Mouse (Mus musculus): ENCODE data around the gene Gm13698. TPM values are rescaled to one million over a fixed set of nuclear protein-coding genes. Genes with fewer than 3 reads are reported as not detected.
A peak's percentile ranks its signal among the peaks of the same experiment; 100 is the strongest.
"Not testable (repeated sequence)": the region's sequence is repeated elsewhere in the genome, so short reads cannot be mapped to it uniquely, and the experiment has no call there.

Gm13698 gene
- not detected in 2 replicates for polyA plus RNA-seq (2012; rRNA removed)

- not testable (repeated sequence) for DNase-seq (ENCODE audit: low read depth)
These were observed at the start of gene Gm13698 for GRCm38 (mm10) chr2:83955393-83955792. Gene Gm13698, plus strand, starts transcription at chr2:83955693.

- DNase-seq (ENCODE audit: low read depth), result no peak
- TF ChIP-seq CTCF (IDR thresholded peaks at IDR 0.05; ENCODE audit: borderline replicate concordance, extremely low read depth, insufficient read depth, insufficient read length) (no peak), POLR2A (IDR thresholded peaks at IDR 0.05; ENCODE audit: borderline replicate concordance, extremely low read depth, insufficient read depth, insufficient read length, poor library complexity, severe bottlenecking) (no peak)
These were observed 25.9 kb upstream of the Gm13698 start for GRCm38 (mm10) chr2:83929478-83930088.

- TF ChIP-seq CTCF (IDR thresholded peaks at IDR 0.05; ENCODE audit: borderline replicate concordance, extremely low read depth, insufficient read depth, insufficient read length) (peak; percentile 2; the same call in 1 of the 2 replicates), POLR2A (IDR thresholded peaks at IDR 0.05; ENCODE audit: borderline replicate concordance, extremely low read depth, insufficient read depth, insufficient read length, poor library complexity, severe bottlenecking) (no peak)
- DNase-seq (ENCODE audit: low read depth), result peak; percentile 95
These were observed 14.5 kb upstream of the Gm13698 start, which contains the start of gene Zswim2 for GRCm38 (mm10) chr2:83940931-83941361. Gene Zswim2, minus strand, starts transcription at chr2:83941228.

GRCm38 (mm10) chr2:83941378-83941777 is 14.1 kb upstream of the Gm13698 start:
- no peak for DNase-seq (ENCODE audit: low read depth)
- TF ChIP-seq CTCF (IDR thresholded peaks at IDR 0.05; ENCODE audit: borderline replicate concordance, extremely low read depth, insufficient read depth, insufficient read length) (no peak), POLR2A (IDR thresholded peaks at IDR 0.05; ENCODE audit: borderline replicate concordance, extremely low read depth, insufficient read depth, insufficient read length, poor library complexity, severe bottlenecking) (no peak)

GRCm38 (mm10) chr2:83941792-83942191 is 13.7 kb upstream of the Gm13698 start:
- TF ChIP-seq POLR2A (IDR thresholded peaks at IDR 0.05; ENCODE audit: borderline replicate concordance, extremely low read depth, insufficient read depth, insufficient read length, poor library complexity, severe bottlenecking) (no peak), CTCF (IDR thresholded peaks at IDR 0.05; ENCODE audit: borderline replicate concordance, extremely low read depth, insufficient read depth, insufficient read length) (no peak)

GRCm38 (mm10) chr2:83961203-83961602 is 5.7 kb downstream of the Gm13698 start, which contains the start of gene Gm13693:
Gene Gm13693, plus strand, starts transcription at chr2:83961503.
- DNase-seq (ENCODE audit: low read depth), result not testable (repeated sequence)

More at GRCm38 (mm10) chr2:83941792-83942191, 13.7 kb upstream of the Gm13698 start:
- DNase-seq (ENCODE audit: low read depth), result no peak

GRCm38 (mm10) chr2:83967013-83967412 is 11.5 kb downstream of the Gm13698 start, which contains the start of gene Gm13695:
Gene Gm13695, plus strand, starts transcription at chr2:83967313.
- not testable (repeated sequence) for DNase-seq (ENCODE audit: low read depth)

GRCm38 (mm10) chr2:83972823-83973222 is 17.3 kb downstream of the Gm13698 start, which contains the start of gene Gm13696:
Gene Gm13696, plus strand, starts transcription at chr2:83973123.
- not testable (repeated sequence) for DNase-seq (ENCODE audit: low read depth)

- not testable (repeated sequence) for DNase-seq (ENCODE audit: low read depth)
These were observed 23.1 kb downstream of the Gm13698 start, which contains the start of gene Gm13694 for GRCm38 (mm10) chr2:83978633-83979032. Gene Gm13694, plus strand, starts transcription at chr2:83978933.

GRCm38 (mm10) chr2:83984443-83984842 is 28.9 kb downstream of the Gm13698 start, which contains the start of gene Gm13697:
Gene Gm13697, plus strand, starts transcription at chr2:83984743.
- not testable (repeated sequence) for DNase-seq (ENCODE audit: low read depth)

- DNase-seq (ENCODE audit: low read depth), result not testable (repeated sequence)
These were observed 34.8 kb downstream of the Gm13698 start, which contains the start of gene Gm13691 for GRCm38 (mm10) chr2:83990253-83990652. Gene Gm13691, plus strand, starts transcription at chr2:83990553.

- DNase-seq (ENCODE audit: low read depth), result not testable (repeated sequence)
These were observed 38.3 kb downstream of the Gm13698 start for GRCm38 (mm10) chr2:83993639-83994255.

GRCm38 (mm10) chr2:83994526-83994925 is 39.0 kb downstream of the Gm13698 start:
- not testable (repeated sequence) for DNase-seq (ENCODE audit: low read depth)

Other genes starting within 250 kb of the Gm13698 start
- 10.0 and 17.6 TPM in 2 replicates for gene Itgav, start 231.3 kb upstream of the Gm13698 start, polyA plus RNA-seq (2012; rRNA removed)
- 37.4 and 49.8 TPM in 2 replicates for gene Fam171b, start 143.1 kb upstream of the Gm13698 start, polyA plus RNA-seq (2012; rRNA removed)
- not detected in 2 replicates for gene Zswim2, start 14.5 kb upstream of the Gm13698 start, polyA plus RNA-seq (2012; rRNA removed)
- gene Gm13693, start 5.8 kb downstream of the Gm13698 start, polyA plus RNA-seq (2012; rRNA removed), result not detected in 2 replicates
- gene Gm13695, start 11.6 kb downstream of the Gm13698 start, polyA plus RNA-seq (2012; rRNA removed), result not detected in 2 replicates
- not detected in 2 replicates for gene Gm13696, start 17.4 kb downstream of the Gm13698 start, polyA plus RNA-seq (2012; rRNA removed)
- gene Gm13694, start 23.2 kb downstream of the Gm13698 start, polyA plus RNA-seq (2012; rRNA removed), result not detected in 2 replicates
- not detected in 2 replicates for gene Gm13697, start 29.1 kb downstream of the Gm13698 start, polyA plus RNA-seq (2012; rRNA removed)
- gene Gm13691, start 34.9 kb downstream of the Gm13698 start, polyA plus RNA-seq (2012; rRNA removed), result not detected in 2 replicates